Mouse (Mus musculus): ENCODE results near the gene 4933424G06Rik.

GRCm38 (mm10) chr1:36670256-36670655 is 39.7 kb upstream of the 4933424G06Rik start:
- TF ChIP-seq POLR2A (IDR thresholded peaks at IDR 0.05; ENCODE audit: extremely low read depth, insufficient read depth, low read length): no peak
- no peak for TF ChIP-seq CTCF (IDR thresholded peaks at IDR 0.05; ENCODE audit: extremely low read depth, insufficient read depth, low read length)
